Mouse (Mus musculus) thymus, adult 2 months (tissue): ENCODE data around the gene Capn7. TPM values are rescaled to one million over a fixed set of nuclear protein-coding genes. Genes with fewer than 3 reads are reported as not detected.

Experiments
- DNase-seq: peaks from one replicate; pipeline ENCODE4 v3.0.0; 2021
- H3K27ac ChIP-seq: fragments of 200-500 bp; 2 replicates; pipeline ENCODE4 v1.5.1; 2012; ENCODE audit warnings: low read length, control low read depth; ENCODE audit not compliant: control insufficient read depth, insufficient read depth
- H3K27me3 ChIP-seq: fragments of 200-500 bp; 2 replicates; pipeline ENCODE4 v1.6.1; 2012; ENCODE audit warnings: mild to moderate bottlenecking, low read length, moderate library complexity, mixed read lengths; ENCODE audit not compliant: control insufficient read depth, insufficient read depth
- H3K36me3 ChIP-seq: fragments of 200-500 bp; 2 replicates; pipeline ENCODE4 v1.6.1; 2012; ENCODE audit warnings: mild to moderate bottlenecking, low read length, moderate library complexity; ENCODE audit not compliant: control insufficient read depth, insufficient read depth
- H3K4me1 ChIP-seq: fragments of 200-500 bp; replicated peaks from 2 replicates; pipeline ENCODE4 v1.6.1; 2012; ENCODE audit warnings: low read length; ENCODE audit not compliant: control insufficient read depth, insufficient read depth
- H3K4me3 ChIP-seq: fragments of 200-500 bp; 2 replicates; pipeline ENCODE4 v1.5.1; 2012; ENCODE audit warnings: mild to moderate bottlenecking, low read length, control low read depth, moderate library complexity; ENCODE audit not compliant: control insufficient read depth, insufficient read depth
- CTCF ChIP-seq: fragments of 200-500 bp; IDR thresholded peaks from 2 replicates; pipeline ENCODE4 v1.5.1; 2012; ENCODE audit warnings: mild to moderate bottlenecking, control low read depth, low read length, moderate library complexity, borderline replicate concordance; ENCODE audit not compliant: control insufficient read depth, poor library complexity, insufficient read depth; ENCODE audit errors: extremely low read depth
- POLR2A ChIP-seq: fragments of 200-500 bp; IDR thresholded peaks from 2 replicates; pipeline ENCODE4 v1.6.1; 2012; ENCODE audit warnings: mild to moderate bottlenecking, low read length, control low read depth, moderate library complexity; ENCODE audit not compliant: control insufficient read depth, poor library complexity, insufficient read depth; ENCODE audit errors: extremely low read depth
- WGBS: fragments of 180-500 bp; shearing (Covaris S2); methylation state at CpG from one replicate; pipeline ENCODE4 v1.1.7; 2018; 5-methylcytosine and 5-hydroxymethylcytosine counted together
- polyA plus RNA-seq: library from polyadenylated mRNA; depleted of rRNA; stranded (reverse); fragments of >200 nt; gene quantifications from 2 replicates; pipeline ENCODE4 v1.2.3, GENCODE M21; 2012

Capn7 gene
- polyA plus RNA-seq, 1 experiment: 24.2 TPM

DNA sequence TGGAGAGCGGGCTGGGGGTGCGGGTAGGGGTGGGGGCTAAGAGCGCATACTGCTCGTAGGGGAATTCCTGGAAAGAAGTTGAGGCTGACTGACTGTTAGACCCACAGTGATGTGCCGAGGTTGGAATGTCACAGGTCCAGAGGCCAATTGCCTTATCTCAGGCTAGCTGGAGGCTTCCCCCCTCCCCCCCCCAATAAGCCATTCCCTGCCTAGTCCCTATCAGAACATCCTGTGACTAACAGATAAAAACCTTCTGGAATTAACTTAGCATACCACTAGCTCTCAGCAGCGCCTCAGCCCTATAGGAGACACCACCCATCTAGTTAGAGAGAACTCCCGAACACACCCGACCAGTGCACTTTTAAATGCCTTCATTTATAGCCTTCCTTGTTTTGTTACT lies 67.6 kb downstream of the Capn7 start:
- Histone ChIP-seq H3K27ac (no peak overlapping the region), H3K36me3 (no peaks in the 10 kb centered on the region), H3K4me3 (no peak overlapping the region), H3K4me1 (peaks cover 19% of the 10 kb centered on the region), H3K27me3 (no peaks in the 10 kb centered on the region)
- no peak for DNase-seq
- 96% methylated on average over 8 of the region's 8 CpGs for WGBS
- TF ChIP-seq CTCF (no peak), POLR2A (no peak)

DNA sequence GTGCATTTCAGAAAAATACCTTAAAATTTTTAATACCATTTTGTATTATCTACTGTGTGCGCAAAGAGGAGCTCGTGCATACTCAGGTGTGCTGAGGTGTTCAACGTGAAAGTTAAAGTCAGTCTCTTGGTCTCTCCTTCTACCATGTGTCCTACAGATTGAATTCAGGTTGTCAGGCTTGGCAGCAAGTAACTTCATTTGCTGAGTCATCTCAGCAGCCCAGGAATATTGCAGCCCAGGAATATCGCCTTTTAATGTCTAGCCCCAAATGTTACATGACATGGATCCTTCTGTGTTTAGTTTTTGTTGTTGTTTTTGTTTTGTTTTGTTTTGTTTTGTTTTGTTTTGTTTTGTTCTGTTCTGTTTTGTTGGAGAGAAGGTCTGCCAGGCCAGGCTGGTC lies 68.2 kb downstream of the Capn7 start:
- H3K27ac ChIP-seq: no peak overlapping the region

DNA sequence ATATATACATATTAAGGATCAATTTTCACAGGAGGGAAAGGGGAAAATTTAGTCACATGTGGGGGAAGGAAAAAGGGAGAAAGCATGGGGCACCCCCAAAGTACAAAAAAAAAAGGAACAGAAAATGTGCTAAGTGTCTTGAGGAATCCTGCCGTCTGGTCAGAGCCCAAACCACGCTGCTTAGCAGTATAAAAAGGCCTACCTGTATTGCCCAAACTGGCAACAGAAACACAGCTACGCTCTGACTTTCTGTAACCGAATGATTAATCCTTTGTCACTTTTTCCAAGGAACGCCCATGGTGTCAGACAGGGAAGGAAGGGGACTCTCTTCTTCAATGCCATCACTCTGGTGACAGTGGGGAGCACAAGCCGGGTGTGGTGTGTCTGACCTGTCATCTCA lies 69.2 kb downstream of the Capn7 start:
- Histone ChIP-seq H3K4me3 (no peak overlapping the region), H3K27me3 (no peaks in the 10 kb centered on the region), H3K36me3 (no peaks in the 10 kb centered on the region), H3K4me1 (peaks cover 17% of the 10 kb centered on the region), H3K27ac (no peak overlapping the region)
- no peak for TF ChIP-seq CTCF
- no peak for TF ChIP-seq POLR2A
- 94% methylated on average over 6 of the region's 6 CpGs for WGBS
- DNase-seq: no peak

More for the DNA sequence above, 68.2 kb downstream of the Capn7 start:
- Histone ChIP-seq H3K4me1 (peaks cover 14% of the 10 kb centered on the region), H3K27me3 (no peaks in the 10 kb centered on the region), H3K4me3 (no peak overlapping the region), H3K36me3 (no peaks in the 10 kb centered on the region)
- WGBS: 97% methylated on average over 4 of the region's 4 CpGs
- TF ChIP-seq CTCF: no peak
- no peak for TF ChIP-seq POLR2A
- no peak for DNase-seq

DNA sequence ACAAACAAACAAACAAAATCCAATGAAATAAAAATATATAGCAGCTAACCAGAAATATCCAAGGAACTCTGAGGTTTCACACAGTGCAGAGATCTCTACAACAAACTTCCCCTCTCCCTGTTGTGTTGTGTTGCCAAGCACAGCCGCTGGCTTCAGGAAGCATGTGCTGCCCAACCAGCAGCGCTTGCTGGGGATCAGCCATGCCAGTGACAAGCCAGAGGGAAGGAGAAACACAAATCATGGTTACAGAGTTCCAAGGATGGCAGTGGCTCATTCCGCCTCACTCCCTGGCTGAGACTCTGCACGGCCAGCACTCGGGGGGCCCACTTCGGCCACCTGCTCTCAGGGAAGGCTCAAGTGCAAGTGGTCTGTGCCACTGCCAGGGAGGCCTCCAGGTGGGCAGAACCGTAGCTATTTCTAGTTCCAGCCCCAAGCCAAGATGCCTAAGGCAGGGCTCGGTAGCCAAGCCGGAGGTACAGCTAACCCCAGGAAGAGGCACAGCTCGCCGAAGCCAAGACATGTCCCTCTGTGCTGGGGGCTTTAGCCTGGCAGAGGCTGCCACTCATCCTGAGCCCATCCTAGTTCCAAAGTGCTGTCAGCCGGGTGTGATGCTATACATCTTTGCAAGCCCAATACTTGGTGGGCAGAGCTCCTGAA lies 69.8 kb downstream of the Capn7 start:
- WGBS: 93% methylated on average over 12 of the region's 12 CpGs
- Histone ChIP-seq H3K4me3 (no peak overlapping the region), H3K4me1 (peaks cover 17% of the 10 kb centered on the region), H3K36me3 (no peaks in the 10 kb centered on the region), H3K27me3 (no peaks in the 10 kb centered on the region), H3K27ac (no peak overlapping the region)
- no peak for DNase-seq
- TF ChIP-seq CTCF (no peak), POLR2A (no peak)

DNA sequence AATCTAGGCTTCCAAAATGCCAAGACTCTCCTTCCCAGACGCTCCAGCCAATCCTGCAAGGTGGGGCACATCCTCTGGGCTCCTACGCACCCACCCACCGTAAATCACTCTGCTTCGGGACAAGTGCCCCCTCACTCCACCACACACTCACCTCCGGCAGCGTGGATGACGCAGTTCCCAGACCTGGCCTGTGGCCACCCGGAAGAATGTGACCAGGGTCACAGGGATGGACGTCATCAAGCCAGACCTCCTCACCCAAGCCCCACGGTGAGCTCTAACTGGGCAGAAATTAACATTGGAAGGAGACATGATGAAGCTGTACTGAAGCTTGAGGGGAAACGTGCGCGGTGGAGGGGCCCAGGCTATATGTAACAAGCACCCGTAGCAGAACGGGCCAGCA lies 70.8 kb downstream of the Capn7 start:
- TF ChIP-seq POLR2A (no peak), CTCF (no peak)
- no peak overlapping the region for H3K4me3 ChIP-seq
- no peaks in the 10 kb centered on the region for H3K27me3 ChIP-seq
- no peaks in the 10 kb centered on the region for H3K36me3 ChIP-seq
- peaks cover 15% of the 10 kb centered on the region for H3K4me1 ChIP-seq
- DNase-seq: no peak
- 98% methylated on average over 15 of the region's 15 CpGs for WGBS
- no peak overlapping the region for H3K27ac ChIP-seq

GRCm38 (mm10) chr14:31407911-31408604 lies 71.6 kb downstream of the Capn7 start:
- DNase-seq: no peak
- TF ChIP-seq POLR2A: no peak
- TF ChIP-seq CTCF: no peak
- Histone ChIP-seq H3K4me3 (no peak overlapping the region), H3K27ac (no peak overlapping the region), H3K36me3 (no peaks in the 10 kb centered on the region), H3K27me3 (no peaks in the 10 kb centered on the region), H3K4me1 (peaks cover 17% of the 10 kb centered on the region)
- 87% methylated on average over 6 of the region's 6 CpGs for WGBS
